Mouse (Mus musculus): Measurements from ENCODE around the gene Nub1. TPM values are rescaled to one million over a fixed set of nuclear protein-coding genes. Genes with fewer than 3 reads are reported as not detected.

The Nub1 gene
- polyA plus RNA-seq, 1 experiment from 2014 or later: 48.5 TPM

Other genes with a start within 250 kb of the Nub1 start
- 92.8 and 92.9 TPM in 2 replicates for gene Fastk, start 240.2 kb upstream of the Nub1 start, polyA plus RNA-seq (2014; fragmentation: Nextera tagmentation; extraction: Ambion mirVana)
- 54.4 and 62.4 TPM in 2 replicates for gene Tmub1, start 237.7 kb upstream of the Nub1 start, polyA plus RNA-seq (2014; fragmentation: Nextera tagmentation; extraction: Ambion mirVana)
- 66.3 and 73.1 TPM in 2 replicates for gene Agap3, start 233.4 kb upstream of the Nub1 start, polyA plus RNA-seq (2014; fragmentation: Nextera tagmentation; extraction: Ambion mirVana)
- 3.3 and 4.9 TPM in 2 replicates for gene Gbx1, start 158.3 kb upstream of the Nub1 start, polyA plus RNA-seq (2014; fragmentation: Nextera tagmentation; extraction: Ambion mirVana)
- gene Asb10, start 144.6 kb upstream of the Nub1 start, polyA plus RNA-seq (2014; fragmentation: Nextera tagmentation; extraction: Ambion mirVana): 0.22 and 0.23 TPM in 2 replicates
- 0.10 and 0.19 TPM in 2 replicates for gene 4931409K22Rik, start 128.7 kb upstream of the Nub1 start, polyA plus RNA-seq (2014; fragmentation: Nextera tagmentation; extraction: Ambion mirVana)
- gene Abcf2, start 108.1 kb upstream of the Nub1 start, polyA plus RNA-seq (2014; fragmentation: Nextera tagmentation; extraction: Ambion mirVana): 72.3 and 87.2 TPM in 2 replicates
- 14.0 and 14.4 TPM in 2 replicates for gene Chpf2, start 98.8 kb upstream of the Nub1 start, polyA plus RNA-seq (2014; fragmentation: Nextera tagmentation; extraction: Ambion mirVana)
- gene Smarcd3, start 61.1 kb upstream of the Nub1 start, polyA plus RNA-seq (2014; fragmentation: Nextera tagmentation; extraction: Ambion mirVana): 149 and 171 TPM in 2 replicates
- 7.2 and 12.0 TPM in 2 replicates for gene Wdr86, start 45.2 kb downstream of the Nub1 start, polyA plus RNA-seq (2014; fragmentation: Nextera tagmentation; extraction: Ambion mirVana)
- gene Crygn, start 72.5 kb downstream of the Nub1 start, polyA plus RNA-seq (2014; fragmentation: Nextera tagmentation; extraction: Ambion mirVana): 2.1 and 3.0 TPM in 2 replicates
- gene Rheb, start 157.1 kb downstream of the Nub1 start, polyA plus RNA-seq (2014; fragmentation: Nextera tagmentation; extraction: Ambion mirVana): 235 and 245 TPM in 2 replicates

All from hindbrain, embryonic 14.5 days (tissue).